Mouse (Mus musculus): ENCODE measurements around the gene Smarca4.
"Not testable (repeated sequence)": the region's sequence is repeated elsewhere in the genome, so short reads cannot be mapped to it uniquely, and the experiment has no call there.

Smarca4 gene

GRCm38 (mm10) chr9:21615617-21616231, at the start of gene Smarca4:
Gene Smarca4 (plus strand): TSS chr9:21616169.
- DNase-seq (ENCODE audit: inconsistent ontology term), result peak; percentile 100

DNA sequence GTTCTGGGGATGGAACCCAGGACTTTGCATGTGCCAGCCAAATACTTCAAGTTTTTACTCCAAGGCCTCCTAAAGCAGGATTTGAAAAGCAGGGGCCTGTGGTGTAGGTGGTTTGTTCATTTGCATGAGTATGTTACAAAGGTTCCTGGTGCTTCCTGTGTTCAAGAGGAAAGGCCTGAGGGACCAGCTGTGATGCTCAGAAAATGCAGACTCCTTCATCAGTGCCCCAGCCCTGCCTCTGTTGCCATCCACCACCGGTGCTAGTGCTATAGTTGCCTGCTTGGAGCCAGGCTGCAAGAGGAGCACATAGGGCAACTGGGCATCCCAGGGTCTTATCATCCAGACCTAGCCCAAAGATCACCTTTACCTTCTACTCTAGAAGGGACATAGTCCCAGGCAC, 49.4 kb upstream of the Smarca4 start:
- no peak for DNase-seq (ENCODE audit: inconsistent ontology term)

DNA sequence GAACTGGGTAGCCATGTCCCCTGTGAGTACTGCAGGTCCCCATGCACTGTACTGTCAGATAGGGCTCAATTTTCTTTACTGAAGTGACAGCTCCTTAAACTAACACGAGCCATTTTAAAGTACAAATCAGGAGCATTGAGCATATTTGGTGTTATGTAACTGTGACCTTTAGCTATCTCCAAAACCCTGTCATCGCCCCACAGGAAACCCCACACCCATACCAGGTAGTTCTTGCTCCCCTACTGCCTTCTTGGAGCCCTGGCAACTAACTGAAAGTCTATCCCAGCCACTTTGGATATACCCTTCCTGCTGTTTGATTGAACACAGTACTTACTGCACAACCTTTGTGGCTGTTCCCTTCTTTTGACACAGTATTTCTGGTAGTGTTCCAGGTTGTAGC, 48.9 kb upstream of the Smarca4 start:
- DNase-seq (ENCODE audit: inconsistent ontology term), result no peak

GRCm38 (mm10) chr9:21568657-21569255, 47.2 kb upstream of the Smarca4 start:
- no peak for DNase-seq (ENCODE audit: inconsistent ontology term)

DNA sequence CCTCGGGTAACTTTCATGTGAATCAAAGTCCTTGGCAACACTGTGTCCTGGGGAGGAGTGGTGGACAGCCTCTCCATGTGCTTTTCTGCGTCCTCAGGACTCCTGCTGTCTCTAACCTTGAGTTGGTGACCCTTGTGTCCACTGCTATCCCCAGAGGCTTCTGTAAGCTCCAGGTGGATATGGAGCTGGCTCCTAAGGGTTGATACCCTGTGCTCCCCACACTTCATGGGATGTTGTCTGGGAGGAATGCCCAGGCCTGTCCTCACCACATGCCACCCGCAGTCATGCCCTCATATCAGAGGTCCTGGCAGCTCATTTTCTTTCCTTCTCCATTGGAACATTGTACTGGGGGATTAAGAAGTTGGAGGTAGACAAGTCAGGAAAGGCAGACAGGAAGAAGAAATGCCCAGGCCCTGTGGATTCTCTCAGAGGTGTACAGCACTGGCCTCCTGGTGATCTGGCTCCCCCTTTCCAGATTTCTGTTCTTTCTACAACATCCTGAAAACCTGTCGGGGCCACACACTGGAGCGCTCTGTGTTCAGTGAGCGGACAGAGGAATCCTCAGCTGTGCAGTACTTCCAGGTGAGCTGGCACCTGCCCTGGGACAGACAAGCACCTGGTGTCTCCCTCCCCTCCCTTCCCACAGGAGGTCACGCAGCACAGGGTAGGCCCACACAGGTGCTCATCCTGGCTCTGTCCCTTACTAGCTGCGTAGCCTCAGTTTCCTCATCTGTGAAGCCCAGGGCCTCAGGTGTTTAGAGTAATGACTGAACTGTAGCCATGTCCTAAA, 41.8 kb upstream of the Smarca4 start:
- no peak for DNase-seq (ENCODE audit: inconsistent ontology term)

GRCm38 (mm10) chr9:21575253-21575652, 40.7 kb upstream of the Smarca4 start:
- no peak for DNase-seq (ENCODE audit: inconsistent ontology term)

- peak; percentile 5 for DNase-seq (ENCODE audit: inconsistent ontology term)
Measured at GRCm38 (mm10) chr9:21576286-21576685, 39.7 kb upstream of the Smarca4 start.

DNA sequence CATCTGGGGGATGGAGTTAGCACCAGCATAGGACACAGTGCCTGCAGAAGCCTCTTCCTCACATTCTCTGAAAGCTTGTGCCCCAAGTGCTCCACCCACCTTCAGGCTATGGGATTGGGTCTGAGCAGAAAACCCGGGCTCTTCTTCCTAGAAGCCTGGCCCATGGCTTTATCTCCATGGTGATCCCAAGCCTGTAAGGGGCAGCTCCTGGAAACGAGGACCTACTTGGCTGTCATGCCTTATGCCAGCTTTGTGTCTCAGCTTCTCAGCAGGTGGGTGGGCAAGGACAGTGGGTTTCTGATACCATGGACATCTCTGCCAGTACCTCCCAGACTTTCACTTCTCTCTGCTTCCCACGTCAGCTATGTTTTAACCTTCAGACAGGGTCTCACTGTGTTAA, 37.7 kb upstream of the Smarca4 start:
- no peak for DNase-seq (ENCODE audit: inconsistent ontology term)

DNA sequence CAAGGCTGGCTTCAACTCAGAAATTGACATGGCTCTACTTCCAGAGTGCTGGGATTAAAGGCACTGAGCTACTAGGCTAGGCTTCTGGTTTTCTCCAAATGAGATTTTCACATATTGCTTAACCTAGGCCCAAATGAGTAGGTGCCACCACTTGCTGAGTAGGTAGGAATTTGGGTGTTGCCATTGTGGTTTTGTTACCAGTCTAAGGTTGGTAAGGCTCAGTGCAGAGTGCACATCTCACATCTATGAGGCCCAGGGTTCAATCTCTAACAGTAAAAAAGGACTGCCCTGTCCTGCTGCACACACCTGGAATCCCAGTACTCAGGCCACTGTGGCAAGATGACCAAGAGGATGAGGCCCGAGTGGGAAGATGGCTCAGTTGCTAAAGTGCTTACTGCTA, 30.6 kb upstream of the Smarca4 start:
- no peak for DNase-seq (ENCODE audit: inconsistent ontology term)

GRCm38 (mm10) chr9:21587678-21588349, 28.2 kb upstream of the Smarca4 start:
- no peak for DNase-seq (ENCODE audit: inconsistent ontology term)

- no peak for DNase-seq (ENCODE audit: inconsistent ontology term)
Measured at GRCm38 (mm10) chr9:21588350-21588749, 27.6 kb upstream of the Smarca4 start.

GRCm38 (mm10) chr9:21589538-21589937, 26.4 kb upstream of the Smarca4 start:
- no peak for DNase-seq (ENCODE audit: inconsistent ontology term)

GRCm38 (mm10) chr9:21591127-21591830, 24.7 kb upstream of the Smarca4 start:
- DNase-seq (ENCODE audit: inconsistent ontology term), result no peak

- no peak for DNase-seq (ENCODE audit: inconsistent ontology term)
Measured at GRCm38 (mm10) chr9:21591831-21592702, 23.9 kb upstream of the Smarca4 start.

DNA sequence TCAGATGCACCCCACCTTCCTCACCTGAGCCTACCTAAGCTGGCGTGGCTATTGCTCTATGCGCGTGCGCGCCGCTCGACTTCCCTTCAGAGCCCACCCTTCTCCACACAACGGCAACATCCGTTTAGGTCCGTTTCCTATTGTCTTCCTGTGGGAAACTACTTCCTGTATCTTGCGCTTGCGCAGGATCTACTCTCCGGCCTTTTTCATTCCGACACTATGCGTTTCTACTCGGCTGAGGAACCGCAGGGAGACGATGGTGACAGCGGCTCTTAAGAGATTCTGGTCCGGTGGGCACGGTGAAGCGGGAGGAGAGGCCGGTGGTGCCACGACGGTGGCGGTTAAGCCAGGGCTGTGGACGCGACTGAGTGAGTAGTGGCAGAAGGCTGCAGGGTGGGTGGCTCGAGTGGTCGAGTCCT, 23.3 kb upstream of the Smarca4 start, which contains the start of the genes Timm29 and Yipf2:
Timm29 (plus strand) TSS at position 20 of the 419 bp plus-strand sequence.
Yipf2 (minus strand) TSS at position 126 of the 419 bp plus-strand sequence.
- peak; percentile 92 for DNase-seq (ENCODE audit: inconsistent ontology term)

DNA sequence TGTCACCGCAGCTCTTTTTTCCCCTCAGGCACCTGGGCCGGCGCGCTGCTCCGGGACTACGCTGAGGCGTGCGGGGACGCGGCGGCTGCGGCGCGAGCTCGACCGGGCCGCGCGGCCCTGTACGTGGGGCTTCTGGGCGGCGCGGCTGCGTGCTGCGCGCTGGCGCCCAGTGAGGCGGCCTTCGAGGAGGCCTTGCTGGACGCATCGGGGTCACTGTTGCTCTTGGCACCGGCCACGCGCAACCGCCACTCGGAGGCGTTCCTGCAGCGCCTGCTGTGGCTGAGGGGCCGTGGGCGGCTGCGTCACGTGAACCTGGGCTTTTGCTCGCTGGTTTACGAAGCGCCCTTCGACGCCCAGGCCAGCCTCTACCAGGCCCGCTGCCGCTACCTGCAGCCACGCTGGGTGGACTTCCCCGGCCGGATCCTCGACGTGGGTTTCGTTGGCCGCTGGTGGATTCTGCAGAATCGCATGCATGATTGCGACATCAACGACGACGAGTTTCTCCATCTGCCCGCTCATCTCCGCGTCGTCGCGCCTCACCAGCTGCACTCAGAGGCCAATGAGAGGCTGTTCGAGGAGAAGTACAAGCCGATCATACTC, 22.7 kb upstream of the Smarca4 start:
- DNase-seq (ENCODE audit: inconsistent ontology term), result peak; percentile 77

DNA sequence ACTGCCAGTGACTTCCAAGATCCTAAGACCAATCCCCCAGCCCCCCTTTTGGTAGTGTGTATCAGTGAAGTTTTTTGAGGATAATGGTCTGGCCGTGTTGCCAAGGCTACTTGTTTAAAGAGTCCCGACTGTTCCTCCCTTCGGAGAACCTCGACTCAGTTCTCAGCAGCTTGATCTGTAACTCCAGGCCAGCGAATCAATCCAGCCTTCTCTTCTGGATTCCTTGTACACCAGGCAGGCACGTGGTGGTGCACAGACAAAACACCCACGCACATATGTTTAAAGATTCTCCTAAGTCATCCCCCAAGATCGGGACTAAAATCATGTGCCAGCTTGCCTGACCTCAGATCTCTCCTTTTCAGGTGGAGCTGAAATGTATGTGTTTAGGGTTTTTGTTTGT, 21.6 kb upstream of the Smarca4 start:
- DNase-seq (ENCODE audit: inconsistent ontology term), result not testable (repeated sequence)

DNA sequence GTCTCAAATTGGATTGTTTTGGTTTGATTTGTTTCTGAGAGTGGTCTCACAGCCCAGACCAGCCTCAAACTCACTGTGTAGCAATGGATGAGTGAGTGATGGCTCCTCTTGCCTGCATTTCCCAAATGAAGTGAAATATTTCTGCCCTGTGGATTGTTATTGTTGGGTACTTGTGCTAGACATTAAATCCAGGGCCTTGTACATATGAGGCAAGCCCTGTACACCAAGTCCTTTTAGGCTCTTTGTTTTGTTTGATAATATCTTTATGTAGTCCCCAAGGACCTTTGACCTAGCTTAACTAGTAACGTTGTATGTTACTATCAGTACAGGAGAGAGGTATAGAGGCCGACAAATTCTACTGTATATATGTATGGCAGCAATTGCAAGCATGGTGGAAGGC, 21.1 kb upstream of the Smarca4 start:
- DNase-seq (ENCODE audit: inconsistent ontology term), result no peak

DNA sequence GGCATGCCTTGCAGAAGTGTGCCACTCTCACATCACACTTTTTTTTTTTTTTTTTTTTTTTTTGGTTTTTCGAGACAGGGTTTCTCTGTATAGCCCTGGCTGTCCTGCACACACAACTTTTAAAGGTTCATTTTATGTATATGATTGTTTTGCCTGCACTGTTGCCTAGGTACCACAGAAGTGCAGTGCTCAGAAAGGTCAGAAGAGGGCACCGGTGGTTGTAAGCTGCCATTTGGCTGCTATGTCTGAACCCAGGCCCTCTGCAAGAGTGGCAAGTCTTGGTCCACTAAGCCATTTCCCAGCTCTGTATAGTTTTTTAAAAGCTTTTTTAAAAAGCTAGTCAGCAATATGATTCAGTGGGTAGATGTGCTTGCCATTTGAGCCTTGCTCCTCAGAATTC, 17.8 kb upstream of the Smarca4 start:
- peak; percentile 10 for DNase-seq (ENCODE audit: inconsistent ontology term)

- no peak for DNase-seq (ENCODE audit: inconsistent ontology term)
Measured at GRCm38 (mm10) chr9:21600186-21600585, 15.8 kb upstream of the Smarca4 start.
